Mouse (Mus musculus): ENCODE data around the gene Taf4. TPM values are rescaled to one million over a fixed set of nuclear protein-coding genes. Genes with fewer than 3 reads are reported as not detected.

Taf4 gene
- total and polyA plus RNA-seq, 3 experiments, result 6.3 to 21.8 TPM; not detected in 1

DNA sequence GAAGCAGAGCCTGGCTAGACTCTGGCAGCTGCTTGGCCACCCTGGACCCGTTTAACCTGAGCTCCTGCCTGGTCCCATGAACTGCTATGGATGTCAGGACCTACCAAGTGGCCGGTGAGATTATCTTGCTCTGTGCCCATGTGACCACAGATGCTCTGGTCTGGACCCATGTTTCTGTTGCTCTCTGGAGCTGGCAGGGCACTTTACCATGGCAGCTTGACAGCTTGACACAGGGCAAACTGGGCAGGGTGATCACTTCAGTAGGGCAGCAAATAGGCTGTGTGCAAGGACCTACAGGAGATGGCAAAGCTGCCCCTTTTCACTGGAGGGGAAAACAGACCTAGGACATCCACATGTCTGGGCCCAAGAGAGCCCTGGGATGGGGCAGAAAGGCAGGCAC lies 79.5 kb downstream of the Taf4 start:
- Histone ChIP-seq H3K4me3 (ENCODE audit: control insufficient read depth in 1 of 2, insufficient read depth in 1 of 2, low read depth in 2 of 2, low read length in 2 of 2) (no peak overlapping the region), H3K9me3 (replicated peaks; ENCODE audit: insufficient read depth, low read length) (no peaks in the 10 kb centered on the region), H3K27me3 (ENCODE audit: control insufficient read depth in 1 of 2, insufficient read depth in 2 of 2, low read length in 2 of 2) (no peaks in the 10 kb centered on the region), H3K79me2 (ENCODE audit: control insufficient read depth, insufficient read depth, low read length, poor library complexity) (no peaks in the 10 kb centered on the region), H3K9ac (ENCODE audit: control insufficient read depth, low read depth, low read length, poor library complexity, severe bottlenecking) (no peak overlapping the region), H3K4me1 (ENCODE audit: control insufficient read depth in 1 of 2, insufficient read depth in 2 of 2, low read length in 2 of 2) (no peaks in the 10 kb centered on the region), H3K36me3 (ENCODE audit: control insufficient read depth in 1 of 2, insufficient read depth in 2 of 2, low read length in 2 of 2) (no peaks in the 10 kb centered on the region), H3K27ac (ENCODE audit: control insufficient read depth, low read depth, low read length) (no peak overlapping the region)
- DNase-seq (ENCODE audit: low read depth, low spot score), result no peak
- TF ChIP-seq POLR2A (IDR thresholded peaks at IDR 0.05; ENCODE audit: control insufficient read depth in 1 of 2, insufficient read depth in 1 of 2, low read depth in 1 of 2, low read length in 2 of 2, poor library complexity in 1 of 2) (no peak), POLR2AphosphoS2 (IDR thresholded peaks at IDR 0.05; ENCODE audit: low read length) (no peak), ZMIZ1 (IDR thresholded peaks at IDR 0.05; ENCODE audit: low read depth, low read length) (no peak), ZC3H11A (IDR thresholded peaks at IDR 0.05; ENCODE audit: low read depth, low read length) (no peak), TBP (IDR thresholded peaks at IDR 0.05; ENCODE audit: low read depth, low read length) (no peak)

GRCm38 (mm10) chr2:179891048-179891447 lies 85.4 kb downstream of the Taf4 start:
- Histone ChIP-seq H3K27me3 (ENCODE audit: control insufficient read depth in 1 of 2, insufficient read depth in 2 of 2, low read length in 2 of 2) (no peaks in the 10 kb centered on the region), H3K9ac (ENCODE audit: control insufficient read depth, low read depth, low read length, poor library complexity, severe bottlenecking) (no peak overlapping the region), H3K27ac (ENCODE audit: control insufficient read depth, low read depth, low read length) (no peak overlapping the region), H3K9me3 (replicated peaks; ENCODE audit: insufficient read depth, low read length) (no peaks in the 10 kb centered on the region), H3K4me1 (ENCODE audit: control insufficient read depth in 1 of 2, insufficient read depth in 2 of 2, low read length in 2 of 2) (no peaks in the 10 kb centered on the region), H3K4me3 (ENCODE audit: control insufficient read depth in 1 of 2, insufficient read depth in 1 of 2, low read depth in 2 of 2, low read length in 2 of 2) (no peak overlapping the region), H3K36me3 (ENCODE audit: control insufficient read depth in 1 of 2, insufficient read depth in 2 of 2, low read length in 2 of 2) (no peaks in the 10 kb centered on the region), H3K79me2 (ENCODE audit: control insufficient read depth, insufficient read depth, low read length, poor library complexity) (no peaks in the 10 kb centered on the region)
- DNase-seq (ENCODE audit: low read depth, low spot score), result no peak
- TF ChIP-seq CHD1 (IDR thresholded peaks at IDR 0.05; ENCODE audit: low read depth, low read length) (no peak), RCOR1 (IDR thresholded peaks at IDR 0.05; ENCODE audit: low read depth, low read length) (no peak), UBTF (IDR thresholded peaks at IDR 0.05; ENCODE audit: borderline replicate concordance, insufficient read depth, low read depth, low read length) (no peak), MYC (IDR thresholded peaks at IDR 0.05; ENCODE audit: low read depth, low read length) (no peak), MAFK (IDR thresholded peaks at IDR 0.05; ENCODE audit: borderline replicate concordance, low read depth, low read length) (no peak), GATA1 (IDR thresholded peaks at IDR 0.05; ENCODE audit: low read depth, low read length) (no peak), TBP (IDR thresholded peaks at IDR 0.05; ENCODE audit: low read depth, low read length) (no peak)

DNA sequence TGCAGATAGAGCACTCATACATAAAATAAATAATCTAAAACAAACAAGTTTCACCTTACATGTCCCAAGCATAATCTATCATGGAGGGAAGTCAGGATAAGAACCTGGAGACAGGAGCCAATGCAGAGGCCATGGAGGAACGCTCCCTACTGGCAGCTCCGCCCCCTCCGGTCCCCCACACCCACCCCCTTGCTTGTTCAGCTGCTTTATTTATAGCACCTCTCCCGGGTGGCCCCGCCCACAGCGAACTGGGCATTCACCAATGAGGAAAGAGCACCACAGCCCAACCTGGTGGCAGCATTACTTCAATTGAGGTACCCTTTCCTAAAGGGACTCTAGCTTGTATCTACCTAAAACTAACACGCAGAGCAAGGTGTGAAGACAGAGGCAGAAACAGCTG lies 91.9 kb downstream of the Taf4 start:
- Histone ChIP-seq H3K9ac (ENCODE audit: control insufficient read depth, low read depth, low read length, poor library complexity, severe bottlenecking) (no peak overlapping the region), H3K4me3 (ENCODE audit: control insufficient read depth in 1 of 2, insufficient read depth in 1 of 2, low read depth in 2 of 2, low read length in 2 of 2) (no peak overlapping the region), H3K27me3 (ENCODE audit: control insufficient read depth in 1 of 2, insufficient read depth in 2 of 2, low read length in 2 of 2) (no peaks in the 10 kb centered on the region), H3K79me2 (ENCODE audit: control insufficient read depth, insufficient read depth, low read length, poor library complexity) (no peaks in the 10 kb centered on the region), H3K36me3 (ENCODE audit: control insufficient read depth in 1 of 2, insufficient read depth in 2 of 2, low read length in 2 of 2) (no peaks in the 10 kb centered on the region), H3K27ac (ENCODE audit: control insufficient read depth, low read depth, low read length) (no peak overlapping the region), H3K4me1 (ENCODE audit: control insufficient read depth in 1 of 2, insufficient read depth in 2 of 2, low read length in 2 of 2) (no peaks in the 10 kb centered on the region), H3K9me3 (replicated peaks; ENCODE audit: insufficient read depth, low read length) (no peaks in the 10 kb centered on the region)
- no peak for DNase-seq (ENCODE audit: low read depth, low spot score)
- TF ChIP-seq BHLHE40 (IDR thresholded peaks at IDR 0.05; ENCODE audit: borderline replicate concordance, low read depth, low read length), result no peak
- TF ChIP-seq POLR2A (IDR thresholded peaks at IDR 0.05; ENCODE audit: control insufficient read depth in 1 of 2, insufficient read depth in 1 of 2, low read depth in 1 of 2, low read length in 2 of 2, poor library complexity in 1 of 2), result no peak
- no peak for TF ChIP-seq MYC (IDR thresholded peaks at IDR 0.05; ENCODE audit: low read depth, low read length)
- no peak for TF ChIP-seq MAX (IDR thresholded peaks at IDR 0.05; ENCODE audit: low read length)
- TF ChIP-seq EP300 (IDR thresholded peaks at IDR 0.05; ENCODE audit: low read depth in 1 of 2, low read length in 2 of 2), result no peak
- TF ChIP-seq CHD2 (IDR thresholded peaks at IDR 0.05; ENCODE audit: low read length), result no peak
- TF ChIP-seq JUND (IDR thresholded peaks at IDR 0.05; ENCODE audit: low read depth, low read length), result no peak
